10 mouse cellular contexts compared by ENCODE assay signal in genomic region chr12:111432097-111432496, GRCm38 (mm10). TPM values are rescaled to one million over a fixed set of nuclear protein-coding genes. Genes with fewer than 3 reads are reported as not detected.
DNase-seq lines count a peak whose midpoint lies in the region; ATAC-seq lines count a peak whose summit lies in the region.
"Had no signal": no experiment of that assay in that cellular context is flagged by ENCODE, and none has a peak within 500 bp of the region (broad histone marks: within the 10 kb centered on the region; RNA-seq: fewer than 3 reads in every experiment).

No protein-coding gene starts in this region.

- H3K4me3 ChIP-seq in hindbrain, embryonic 10.5 days, result no peak overlapping the region
- H3K4me3 ChIP-seq in hindbrain, embryonic 14.5 days (replicated peaks; ENCODE audit: low read length), result no peak overlapping the region
- no peak overlapping the region for H3K4me3 ChIP-seq in embryonic facial prominence, embryonic 10.5 days
- H3K4me3 ChIP-seq in hindbrain, embryonic 16.5 days (ENCODE audit: low read length), result no peak overlapping the region

- peaks cover 76% of the 10 kb centered on the region for H3K4me1 ChIP-seq in hindbrain, embryonic 10.5 days (replicated peaks)
- H3K4me1 ChIP-seq in hindbrain, embryonic 14.5 days (replicated peaks; ENCODE audit: control insufficient read depth, insufficient read depth, low read length), result peaks cover 31% of the 10 kb centered on the region; the same call in 1 of the 2 replicates
- peaks cover 82% of the 10 kb centered on the region for H3K4me1 ChIP-seq in embryonic facial prominence, embryonic 10.5 days
- H3K4me1 ChIP-seq in hindbrain, embryonic 16.5 days (ENCODE audit: control insufficient read depth, insufficient read depth, low read depth, low read length), result peaks cover 35% of the 10 kb centered on the region

- WGBS in hindbrain, embryonic 10.5 days, result 32% methylated on average over 4 of the region's 4 CpGs
- 28% methylated on average over 4 of the region's 4 CpGs for WGBS in hindbrain, embryonic 14.5 days
- 28% methylated on average over 4 of the region's 4 CpGs for WGBS in embryonic facial prominence, embryonic 10.5 days
- WGBS in hindbrain, embryonic 16.5 days, result 36% methylated on average over 4 of the region's 4 CpGs

- H3K9me3 ChIP-seq in hindbrain, embryonic 10.5 days, result no peaks in the 10 kb centered on the region
- H3K9me3 ChIP-seq in hindbrain, embryonic 14.5 days (ENCODE audit: control insufficient read depth, low read length), result no peaks in the 10 kb centered on the region
- no peaks in the 10 kb centered on the region for H3K9me3 ChIP-seq in embryonic facial prominence, embryonic 10.5 days
- H3K9me3 ChIP-seq in hindbrain, embryonic 16.5 days (ENCODE audit: control insufficient read depth, low read length), result no peaks in the 10 kb centered on the region

- ATAC-seq in hindbrain, embryonic 14.5 days (ENCODE audit: low FRiP score), result no peak
- ATAC-seq in hindbrain, embryonic 16.5 days, result no peak

- intact Hi-C loops in left cerebral cortex, postnatal 36 days (cut with DNase I), result no loop called here

- H3K4me2 ChIP-seq in hindbrain, embryonic 14.5 days (replicated peaks), result no peak overlapping the region
- no peak overlapping the region for H3K4me2 ChIP-seq in hindbrain, embryonic 16.5 days (ENCODE audit: low read length)

- no peak for DNase-seq in hindbrain, embryonic 10.5 days (ENCODE audit: low spot score)
- DNase-seq in hindbrain, embryonic 14.5 days (ENCODE audit: low spot score), result no peak
- DNase-seq in embryonic facial prominence, embryonic 10.5 days (ENCODE audit: low spot score), result peak; percentile 43
- peak; percentile 43 to 72 for DNase-seq in kidney, adult 8-10 months
- peak; percentile 20 for DNase-seq in lung, postnatal 14 days
- no peak for DNase-seq in layer of hippocampus, adult 11-12 months (ENCODE audit: low spot score)
- no peak for DNase-seq in left cerebral cortex, postnatal 36 days (ENCODE audit: low spot score in 2 of 2)
- DNase-seq: cerebellum, adult 2 months; gastrocnemius, postnatal 10 days had no signal

- 0 out of 2 replicates have a peak overlapping the region, but pooled peaks have one; percentile 45 for H3K27ac ChIP-seq in hindbrain, embryonic 10.5 days
- no peak overlapping the region for H3K27ac ChIP-seq in hindbrain, embryonic 14.5 days
- 0 out of 2 replicates have a peak overlapping the region, but pooled peaks have one; percentile 24 for H3K27ac ChIP-seq in embryonic facial prominence, embryonic 10.5 days (replicated peaks)
- no peak overlapping the region for H3K27ac ChIP-seq in hindbrain, embryonic 16.5 days (ENCODE audit: low read depth, low read length)

- no peak overlapping the region for H3K9ac ChIP-seq in hindbrain, embryonic 14.5 days
- H3K9ac ChIP-seq in hindbrain, embryonic 16.5 days (ENCODE audit: low read depth, low read length), result no peak overlapping the region

- H3K27me3 ChIP-seq in hindbrain, embryonic 10.5 days (ENCODE audit: insufficient read depth, poor library complexity, severe bottlenecking), result peaks cover 97% of the 10 kb centered on the region
- H3K27me3 ChIP-seq in hindbrain, embryonic 14.5 days (ENCODE audit: control insufficient read depth, insufficient read depth, low read length), result peaks cover 52% of the 10 kb centered on the region
- peaks cover 97% of the 10 kb centered on the region for H3K27me3 ChIP-seq in embryonic facial prominence, embryonic 10.5 days (replicated peaks; ENCODE audit: low read depth, poor library complexity, severe bottlenecking)
- peaks cover 21% of the 10 kb centered on the region for H3K27me3 ChIP-seq in hindbrain, embryonic 16.5 days (replicated peaks; ENCODE audit: control insufficient read depth, insufficient read depth, low read length)

- H3K36me3 ChIP-seq in hindbrain, embryonic 10.5 days, result no peaks in the 10 kb centered on the region
- no peaks in the 10 kb centered on the region for H3K36me3 ChIP-seq in hindbrain, embryonic 14.5 days (replicated peaks; ENCODE audit: control insufficient read depth, insufficient read depth)
- no peaks in the 10 kb centered on the region for H3K36me3 ChIP-seq in embryonic facial prominence, embryonic 10.5 days (replicated peaks)
- H3K36me3 ChIP-seq in hindbrain, embryonic 16.5 days (ENCODE audit: control insufficient read depth, insufficient read depth, low read length), result no peaks in the 10 kb centered on the region

RNA-seq across cellular contexts. Expression of gene Tnfaip2, which starts 10.2 kb away (rescaled TPM):
- polyA plus RNA-seq in hindbrain, embryonic 10.5 days (2016; fragmentation: Nextera tagmentation; extraction: Ambion mirVana), result 3.0 and 3.2 TPM in 2 replicates
- 0.42 and 0.79 TPM in 2 replicates for polyA plus RNA-seq in hindbrain, embryonic 14.5 days (2014; fragmentation: Nextera tagmentation; extraction: Ambion mirVana)
- polyA plus RNA-seq in embryonic facial prominence, embryonic 10.5 days (2016; fragmentation: Nextera tagmentation; extraction: Ambion mirVana), result 3.9 and 4.0 TPM in 2 replicates
- 0.79 and 1.2 TPM in 2 replicates for polyA plus RNA-seq in hindbrain, embryonic 16.5 days (2015; fragmentation: Nextera tagmentation; extraction: Ambion mirVana)
- 1 to 10 TPM in 1 of 2 experiments, under 1 TPM in 1; 0.77 to 1.2 TPM for total RNA-seq in left cerebral cortex, postnatal 36 days (2021)

RNA-seq across cellular contexts. Expression of gene Exoc3l4, which starts 15.3 kb away (rescaled TPM):
- polyA plus RNA-seq in hindbrain, embryonic 10.5 days (2016; fragmentation: Nextera tagmentation; extraction: Ambion mirVana), result 4.7 and 5.4 TPM in 2 replicates
- polyA plus RNA-seq in hindbrain, embryonic 14.5 days (2014; fragmentation: Nextera tagmentation; extraction: Ambion mirVana), result 1.7 and 1.8 TPM in 2 replicates
- 5.7 and 7.0 TPM in 2 replicates for polyA plus RNA-seq in embryonic facial prominence, embryonic 10.5 days (2016; fragmentation: Nextera tagmentation; extraction: Ambion mirVana)
- polyA plus RNA-seq in hindbrain, embryonic 16.5 days (2015; fragmentation: Nextera tagmentation; extraction: Ambion mirVana), result 2.6 and 2.7 TPM in 2 replicates
- total RNA-seq in left cerebral cortex, postnatal 36 days (2021), result 1 to 10 TPM; 1.1 to 1.4 TPM

RNA-seq across cellular contexts. Expression of gene Lbhd2, which starts 25.5 kb away (rescaled TPM):
- polyA plus RNA-seq in hindbrain, embryonic 10.5 days (2016; fragmentation: Nextera tagmentation; extraction: Ambion mirVana), result 0.25 TPM in 1 of 2 replicates, not detected in the other
- 0.72 and 1.3 TPM in 2 replicates for polyA plus RNA-seq in hindbrain, embryonic 14.5 days (2014; fragmentation: Nextera tagmentation; extraction: Ambion mirVana)
- polyA plus RNA-seq in embryonic facial prominence, embryonic 10.5 days (2016; fragmentation: Nextera tagmentation; extraction: Ambion mirVana), result not detected in 2 replicates
- polyA plus RNA-seq in hindbrain, embryonic 16.5 days (2015; fragmentation: Nextera tagmentation; extraction: Ambion mirVana), result 2.5 and 3.3 TPM in 2 replicates
- 1 to 10 TPM; 1.2 to 1.9 TPM for total RNA-seq in left cerebral cortex, postnatal 36 days (2021)

RNA-seq across cellular contexts. Expression of gene Gm266, which starts 53.5 kb away (rescaled TPM):
- 11.6 and 14.1 TPM in 2 replicates for polyA plus RNA-seq in hindbrain, embryonic 10.5 days (2016; fragmentation: Nextera tagmentation; extraction: Ambion mirVana)
- 2.6 and 3.8 TPM in 2 replicates for polyA plus RNA-seq in hindbrain, embryonic 14.5 days (2014; fragmentation: Nextera tagmentation; extraction: Ambion mirVana)
- 15.7 and 19.8 TPM in 2 replicates for polyA plus RNA-seq in embryonic facial prominence, embryonic 10.5 days (2016; fragmentation: Nextera tagmentation; extraction: Ambion mirVana)
- polyA plus RNA-seq in hindbrain, embryonic 16.5 days (2015; fragmentation: Nextera tagmentation; extraction: Ambion mirVana), result 2.6 and 5.0 TPM in 2 replicates
- 1 to 10 TPM; 4.0 to 4.5 TPM for total RNA-seq in left cerebral cortex, postnatal 36 days (2021)

RNA-seq across cellular contexts. Expression of gene Cdc42bpb, which starts 54.6 kb away (rescaled TPM):
- 32.6 and 34.7 TPM in 2 replicates for polyA plus RNA-seq in hindbrain, embryonic 10.5 days (2016; fragmentation: Nextera tagmentation; extraction: Ambion mirVana)
- polyA plus RNA-seq in hindbrain, embryonic 14.5 days (2014; fragmentation: Nextera tagmentation; extraction: Ambion mirVana), result 48.1 and 48.3 TPM in 2 replicates
- 32.6 and 32.7 TPM in 2 replicates for polyA plus RNA-seq in embryonic facial prominence, embryonic 10.5 days (2016; fragmentation: Nextera tagmentation; extraction: Ambion mirVana)
- polyA plus RNA-seq in hindbrain, embryonic 16.5 days (2015; fragmentation: Nextera tagmentation; extraction: Ambion mirVana), result 35.3 and 40.4 TPM in 2 replicates
- total RNA-seq in left cerebral cortex, postnatal 36 days (2021), result 100 to 1,000 TPM; 146 to 152 TPM

Comparison
In these comparisons a context has a peak if more than half of its experiments do, and no peak if none do; other contexts are left out.
1. H3K27ac ChIP-seq: peak in hindbrain, embryonic 10.5 days (single experiment) and embryonic facial prominence, embryonic 10.5 days (single experiment); none in hindbrain, embryonic 14.5 days (single experiment) and hindbrain, embryonic 16.5 days (single experiment).
2. DNase-seq: peak in embryonic facial prominence, embryonic 10.5 days (single experiment), kidney, adult 8-10 months (2 of 2) and lung, postnatal 14 days (single experiment); none in hindbrain, embryonic 10.5 days (single experiment), hindbrain, embryonic 14.5 days (single experiment), layer of hippocampus, adult 11-12 months (single experiment) and left cerebral cortex, postnatal 36 days (0 of 2).